8 mouse cellular contexts compared by ENCODE assay signal in genomic region chr4:89294486-89295440, GRCm38 (mm10). TPM values are rescaled to one million over a fixed set of nuclear protein-coding genes. Genes with fewer than 3 reads are reported as not detected.
DNase-seq lines count a peak whose midpoint lies in the region; ATAC-seq and TF ChIP-seq lines count a peak whose summit lies in the region.

Gene Cdkn2a (minus strand): TSS chr4:89294653.

- peak within 1 kb of the TSS; percentile 55 for H3K9ac ChIP-seq in embryonic facial prominence, embryonic 13.5 days
- 0 out of 2 replicates have a peak within 1 kb of the TSS, but pooled peaks have one; percentile 10 for H3K9ac ChIP-seq in limb, embryonic 15.5 days
- peak within 1 kb of the TSS; percentile 44; the same call in 1 of the 2 replicates for H3K9ac ChIP-seq in midbrain, embryonic 13.5 days (replicated peaks)
- 0 out of 2 replicates have a peak within 1 kb of the TSS, but pooled peaks have one; percentile 10 for H3K9ac ChIP-seq in stomach, embryonic 14.5 days (replicated peaks; ENCODE audit: low read depth, low read length)

- peaks cover 90% of the 10 kb centered on the region for H3K27me3 ChIP-seq in embryonic facial prominence, embryonic 13.5 days
- H3K27me3 ChIP-seq in heart, embryonic 10.5 days (ENCODE audit: insufficient read depth, poor library complexity, severe bottlenecking) = peaks cover 97% of the 10 kb centered on the region
- H3K27me3 ChIP-seq in kidney, adult 2 months (replicated peaks; ENCODE audit: control insufficient read depth, insufficient read depth, low read length) = peaks cover 7% of the 10 kb centered on the region; the same call in 1 of the 2 replicates
- H3K27me3 ChIP-seq in limb, embryonic 15.5 days = peaks cover 85% of the 10 kb centered on the region
- H3K27me3 ChIP-seq in midbrain, embryonic 13.5 days = peaks cover 93% of the 10 kb centered on the region
- H3K27me3 ChIP-seq in stomach, embryonic 14.5 days (ENCODE audit: control insufficient read depth, insufficient read depth, low read length) = peaks cover 74% of the 10 kb centered on the region

- under 1% methylated on average over 109 of the region's 117 CpGs for WGBS in embryonic facial prominence, embryonic 13.5 days
- under 1% methylated on average over 116 of the region's 117 CpGs for WGBS in heart, embryonic 10.5 days
- under 1% methylated on average over 111 of the region's 117 CpGs for WGBS in kidney, adult 2 months
- under 1% methylated on average over 111 of the region's 117 CpGs for WGBS in limb, embryonic 15.5 days
- WGBS in midbrain, embryonic 13.5 days = under 1% methylated on average over 105 of the region's 117 CpGs
- WGBS in stomach, embryonic 14.5 days = under 1% methylated on average over 91 of the region's 117 CpGs

- H3K4me1 ChIP-seq in embryonic facial prominence, embryonic 13.5 days = peaks cover 7% of the 10 kb centered on the region
- peaks cover 8% of the 10 kb centered on the region; the same call in 1 of the 2 replicates for H3K4me1 ChIP-seq in heart, embryonic 10.5 days
- no peaks in the 10 kb centered on the region for H3K4me1 ChIP-seq in kidney, adult 2 months (ENCODE audit: control insufficient read depth, insufficient read depth, low read length)
- peaks cover 16% of the 10 kb centered on the region for H3K4me1 ChIP-seq in limb, embryonic 15.5 days
- peaks cover 17% of the 10 kb centered on the region for H3K4me1 ChIP-seq in midbrain, embryonic 13.5 days (replicated peaks)
- H3K4me1 ChIP-seq in stomach, embryonic 14.5 days (ENCODE audit: control insufficient read depth, insufficient read depth, low read length) = no peaks in the 10 kb centered on the region

- peak within 1 kb of the TSS; percentile 97 for H3K4me2 ChIP-seq in embryonic facial prominence, embryonic 13.5 days
- peak within 1 kb of the TSS; percentile 99 for H3K4me2 ChIP-seq in limb, embryonic 15.5 days
- peak within 1 kb of the TSS; percentile 88 for H3K4me2 ChIP-seq in midbrain, embryonic 13.5 days (replicated peaks)
- peak within 1 kb of the TSS; percentile 94 for H3K4me2 ChIP-seq in stomach, embryonic 14.5 days (replicated peaks; ENCODE audit: low read depth, low read length)

- peak within 1 kb of the TSS; percentile 59 for H3K4me3 ChIP-seq in embryonic facial prominence, embryonic 13.5 days
- peak within 1 kb of the TSS; percentile 72 for H3K4me3 ChIP-seq in heart, embryonic 10.5 days
- H3K4me3 ChIP-seq in kidney, adult 2 months (ENCODE audit: insufficient read depth, low read depth, low read length) = peak within 1 kb of the TSS; percentile 49
- H3K4me3 ChIP-seq in limb, embryonic 15.5 days = peak within 1 kb of the TSS; percentile 62
- H3K4me3 ChIP-seq in midbrain, embryonic 13.5 days (replicated peaks) = peak within 1 kb of the TSS; percentile 51
- H3K4me3 ChIP-seq in stomach, embryonic 14.5 days (ENCODE audit: low read depth, low read length) = peak within 1 kb of the TSS; percentile 59

- peak; percentile 72; the same call in 1 of the 2 replicates for ATAC-seq in embryonic facial prominence, embryonic 13.5 days (ENCODE audit: insufficient number of reproducible peaks, insufficient read depth, low FRiP score, low TSS enrichment, low read depth)
- ATAC-seq in limb, embryonic 15.5 days (ENCODE audit: insufficient number of reproducible peaks, low FRiP score, low TSS enrichment, low read depth) = peak; percentile 72
- ATAC-seq in midbrain, embryonic 13.5 days = peak; percentile 90
- peak; percentile 75 for ATAC-seq in stomach, embryonic 14.5 days (ENCODE audit: insufficient number of reproducible peaks, insufficient read depth, low FRiP score, low read depth)

- no peaks in the 10 kb centered on the region for H3K36me3 ChIP-seq in embryonic facial prominence, embryonic 13.5 days
- H3K36me3 ChIP-seq in heart, embryonic 10.5 days = no peaks in the 10 kb centered on the region
- no peaks in the 10 kb centered on the region for H3K36me3 ChIP-seq in kidney, adult 2 months (ENCODE audit: control insufficient read depth, insufficient read depth, low read length)
- no peaks in the 10 kb centered on the region for H3K36me3 ChIP-seq in limb, embryonic 15.5 days
- H3K36me3 ChIP-seq in midbrain, embryonic 13.5 days = no peaks in the 10 kb centered on the region
- H3K36me3 ChIP-seq in stomach, embryonic 14.5 days (ENCODE audit: control insufficient read depth, insufficient read depth, low read length) = no peaks in the 10 kb centered on the region

- no peak for TF ChIP-seq CTCF in kidney, adult 2 months (conservative IDR thresholded peaks at IDR 0.05; ENCODE audit: insufficient read depth, insufficient read length, low read depth, low read length)

- no peak within 1 kb of the TSS for H3K27ac ChIP-seq in embryonic facial prominence, embryonic 13.5 days
- H3K27ac ChIP-seq in heart, embryonic 10.5 days = peak within 1 kb of the TSS; percentile 1; the same call in 1 of the 2 replicates
- H3K27ac ChIP-seq in kidney, adult 2 months (ENCODE audit: insufficient read depth, low read depth, low read length) = no peak within 1 kb of the TSS
- no peak within 1 kb of the TSS for H3K27ac ChIP-seq in limb, embryonic 15.5 days
- H3K27ac ChIP-seq in midbrain, embryonic 13.5 days = no peak within 1 kb of the TSS
- H3K27ac ChIP-seq in stomach, embryonic 14.5 days (ENCODE audit: low read length) = no peak within 1 kb of the TSS

- H3K9me3 ChIP-seq in embryonic facial prominence, embryonic 13.5 days = no peaks in the 10 kb centered on the region
- H3K9me3 ChIP-seq in heart, embryonic 10.5 days = no peaks in the 10 kb centered on the region
- H3K9me3 ChIP-seq in limb, embryonic 15.5 days = no peaks in the 10 kb centered on the region
- H3K9me3 ChIP-seq in midbrain, embryonic 13.5 days = no peaks in the 10 kb centered on the region
- H3K9me3 ChIP-seq in stomach, embryonic 14.5 days (ENCODE audit: control insufficient read depth, low read depth, low read length) = no peaks in the 10 kb centered on the region

- DNase-seq in spleen, adult 18-20 months = peak; percentile 17 to 44
- DNase-seq in spleen, adult 12 weeks (ENCODE audit: low spot score) = no peak
- no peak for DNase-seq in heart, embryonic 10.5 days (ENCODE audit: low spot score)
- DNase-seq in kidney, adult 2 months = peak; percentile 64

- no peak for TF ChIP-seq POLR2A in kidney, adult 2 months (IDR thresholded peaks at IDR 0.05; ENCODE audit: low read depth, low read length)

RNA-seq across cellular contexts. Expression of gene Cdkn2a, which starts in this region (rescaled TPM):
- not detected in 2 replicates for polyA plus RNA-seq in embryonic facial prominence, embryonic 13.5 days (2015; fragmentation: Nextera tagmentation; extraction: Ambion mirVana)
- not detected in 2 replicates for polyA plus RNA-seq in heart, embryonic 10.5 days (2016; fragmentation: Nextera tagmentation; extraction: Ambion mirVana)
- 0.15 and 0.39 TPM in 2 replicates for polyA plus RNA-seq in kidney, adult 2 months (2012; rRNA removed)
- polyA plus RNA-seq in limb, embryonic 15.5 days (2015; fragmentation: Nextera tagmentation; extraction: Ambion mirVana) = not detected in 2 replicates
- polyA plus RNA-seq in midbrain, embryonic 13.5 days (2015; fragmentation: Nextera tagmentation; extraction: Ambion mirVana) = not detected in 2 replicates
- polyA plus RNA-seq in stomach, embryonic 14.5 days (2014; fragmentation: Nextera tagmentation; extraction: Ambion mirVana) = not detected in 2 replicates

Comparison
In these comparisons a context has a peak if more than half of its experiments do, and no peak if none do; other contexts are left out.
1. DNase-seq: peak in spleen, adult 18-20 months (2 of 2); none in spleen, adult 12 weeks (single experiment) and heart, embryonic 10.5 days (single experiment).
2. Peak in ATAC-seq, H3K4me3 ChIP-seq, H3K9ac ChIP-seq and H3K4me2 ChIP-seq in embryonic facial prominence, embryonic 13.5 days; RNA of the gene not detected or under 1 TPM.
3. Peak in DNase-seq and H3K4me3 ChIP-seq in kidney, adult 2 months; RNA of the gene not detected or under 1 TPM.
4. Peak in ATAC-seq, H3K4me3 ChIP-seq, H3K9ac ChIP-seq and H3K4me2 ChIP-seq in limb, embryonic 15.5 days; RNA of the gene not detected or under 1 TPM.
5. Peak in ATAC-seq, H3K4me3 ChIP-seq, H3K9ac ChIP-seq and H3K4me2 ChIP-seq in midbrain, embryonic 13.5 days; RNA of the gene not detected or under 1 TPM.
6. Peak in ATAC-seq, H3K4me3 ChIP-seq, H3K9ac ChIP-seq and H3K4me2 ChIP-seq in stomach, embryonic 14.5 days; RNA of the gene not detected or under 1 TPM.
7. Peak in every context shown above with its lines, with median percentiles within 50 percentile points of each other: ATAC-seq, H3K4me2 ChIP-seq, H3K4me3 ChIP-seq and H3K9ac ChIP-seq.